Mouse (Mus musculus): ENCODE data around the gene Zzz3. TPM values are rescaled to one million over a fixed set of nuclear protein-coding genes. Genes with fewer than 3 reads are reported as not detected.
A peak's percentile ranks its signal among the peaks of the same experiment; 100 is the strongest.

The Zzz3 gene
- polyA plus RNA-seq, 1 experiment from 2014 or later: 50.3 TPM

DNA sequence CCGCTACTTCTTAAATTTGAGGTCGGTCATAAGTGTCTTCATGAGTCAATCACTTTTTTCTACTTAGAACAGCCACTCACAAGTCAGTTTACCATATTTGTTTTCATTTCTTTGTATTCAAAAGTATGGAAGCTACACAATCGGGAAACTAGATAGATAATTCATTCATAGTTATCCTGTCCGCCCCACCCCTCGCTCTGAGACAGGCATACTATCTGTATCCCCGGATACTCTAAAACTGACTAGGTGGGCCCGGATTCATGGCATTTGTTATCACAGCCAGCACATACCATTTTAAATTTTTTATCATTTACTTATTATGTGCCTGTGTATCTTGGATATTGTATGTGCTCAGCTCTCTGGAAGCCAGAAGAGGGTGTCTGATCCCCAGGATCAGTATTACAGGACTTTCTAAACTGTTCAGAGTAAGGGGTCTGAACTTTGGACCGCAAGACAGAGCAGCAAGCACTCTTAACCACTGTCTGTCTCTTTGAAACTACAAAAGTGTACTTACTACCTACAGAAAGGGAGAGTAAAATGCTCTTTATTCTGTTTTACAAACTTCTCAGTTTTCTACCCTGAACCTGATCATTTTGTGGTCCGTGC is 2.2 kb downstream of the Zzz3 start:
- Histone ChIP-seq H3K4me3 (ENCODE audit: low read length) (peak overlapping the region; percentile 83), H3K4me1 (ENCODE audit: insufficient read depth, low read length) (peaks cover 40% of the 10 kb centered on the region), H3K9me3 (ENCODE audit: low read length) (no peaks in the 10 kb centered on the region), H3K4me2 (replicated peaks; ENCODE audit: low read depth, low read length) (peak overlapping the region; percentile 87), H3K27me3 (ENCODE audit: insufficient read depth, low read length) (no peaks in the 10 kb centered on the region), H3K36me3 (ENCODE audit: insufficient read depth, low read length) (no peaks in the 10 kb centered on the region), H3K27ac (ENCODE audit: low read length) (peak overlapping the region; percentile 96; the same call in 1 of the 2 replicates), H3K9ac (replicated peaks; ENCODE audit: low read length) (peak overlapping the region; percentile 93)
- ATAC-seq (ENCODE audit: low FRiP score, low TSS enrichment): no peak
- 51% methylated on average over 9 of the region's 9 CpGs for WGBS

DNA sequence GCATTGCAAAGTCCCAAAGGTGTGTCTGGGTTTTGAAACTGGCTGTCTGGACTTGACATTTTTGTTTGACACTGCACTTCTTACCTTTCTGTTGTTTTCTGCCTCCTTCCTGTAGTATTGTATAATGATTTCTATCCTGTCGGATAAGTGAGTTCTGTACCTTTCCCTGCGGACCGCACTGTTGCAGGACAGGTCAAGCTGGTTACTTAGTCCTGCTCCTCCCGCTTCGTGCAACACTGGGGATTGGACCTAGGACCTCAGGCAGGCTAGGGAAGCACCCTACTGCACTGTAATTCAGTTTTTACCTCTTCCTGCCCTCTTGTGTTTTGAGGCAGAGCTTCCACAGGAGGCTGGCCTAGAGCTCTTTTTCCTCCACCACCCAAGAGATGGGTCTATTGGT is 5.2 kb downstream of the Zzz3 start:
- 69% methylated on average over 5 of the region's 5 CpGs for WGBS
- Histone ChIP-seq H3K27me3 (ENCODE audit: insufficient read depth, low read length) (no peaks in the 10 kb centered on the region), H3K27ac (ENCODE audit: low read length) (0 out of 2 replicates have a peak overlapping the region, but pooled peaks have one; percentile 1), H3K4me3 (ENCODE audit: low read length) (no peak overlapping the region), H3K4me2 (replicated peaks; ENCODE audit: low read depth, low read length) (no peak overlapping the region), H3K9ac (replicated peaks; ENCODE audit: low read length) (no peak overlapping the region), H3K9me3 (ENCODE audit: low read length) (no peaks in the 10 kb centered on the region), H3K4me1 (ENCODE audit: insufficient read depth, low read length) (peaks cover 40% of the 10 kb centered on the region), H3K36me3 (ENCODE audit: insufficient read depth, low read length) (no peaks in the 10 kb centered on the region)
- no peak for ATAC-seq (ENCODE audit: low FRiP score, low TSS enrichment)

DNA sequence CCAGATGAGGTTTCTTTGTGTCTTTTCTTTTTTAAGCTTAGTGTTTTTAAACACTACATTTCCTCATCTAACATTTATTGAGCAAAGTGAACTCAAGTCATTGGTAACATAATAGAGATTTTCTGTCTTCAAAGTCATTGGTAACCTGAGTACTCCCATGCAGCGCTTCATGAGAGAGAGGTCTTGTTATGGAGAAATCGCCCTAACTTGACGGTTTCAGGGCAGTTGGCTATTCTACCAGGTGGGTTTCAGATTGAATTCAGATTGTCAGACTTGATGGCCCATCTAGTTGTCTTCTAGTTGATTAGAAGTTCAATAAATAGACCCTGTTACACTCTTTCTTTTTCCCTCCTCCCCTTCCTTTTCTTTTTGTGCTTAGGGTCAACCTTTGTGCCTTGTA is 5.6 kb downstream of the Zzz3 start:
- Histone ChIP-seq H3K36me3 (ENCODE audit: insufficient read depth, low read length) (no peaks in the 10 kb centered on the region), H3K9ac (replicated peaks; ENCODE audit: low read length) (no peak overlapping the region), H3K4me2 (replicated peaks; ENCODE audit: low read depth, low read length) (no peak overlapping the region), H3K27me3 (ENCODE audit: insufficient read depth, low read length) (no peaks in the 10 kb centered on the region), H3K4me1 (ENCODE audit: insufficient read depth, low read length) (peaks cover 40% of the 10 kb centered on the region), H3K27ac (ENCODE audit: low read length) (no peak overlapping the region), H3K4me3 (ENCODE audit: low read length) (no peak overlapping the region), H3K9me3 (ENCODE audit: low read length) (no peaks in the 10 kb centered on the region)
- WGBS: 59% methylated on average over 3 of the region's 3 CpGs
- no peak for ATAC-seq (ENCODE audit: low FRiP score, low TSS enrichment)

GRCm38 (mm10) chr3:152401964-152402670 is 6.8 kb downstream of the Zzz3 start:
- no peak overlapping the region for H3K4me3 ChIP-seq (ENCODE audit: low read length)
- H3K9me3 ChIP-seq (ENCODE audit: low read length): no peaks in the 10 kb centered on the region
- peak overlapping the region; percentile 73 for H3K27ac ChIP-seq (ENCODE audit: low read length)
- H3K9ac ChIP-seq (replicated peaks; ENCODE audit: low read length): no peak overlapping the region
- 56% methylated on average over 7 of the region's 7 CpGs for WGBS
- H3K27me3 ChIP-seq (ENCODE audit: insufficient read depth, low read length): no peaks in the 10 kb centered on the region
- no peaks in the 10 kb centered on the region for H3K36me3 ChIP-seq (ENCODE audit: insufficient read depth, low read length)
- peak; percentile 68 for ATAC-seq (ENCODE audit: low FRiP score, low TSS enrichment)
- peaks cover 40% of the 10 kb centered on the region for H3K4me1 ChIP-seq (ENCODE audit: insufficient read depth, low read length)
- 0 out of 2 replicates have a peak overlapping the region, but pooled peaks have one; percentile 4 for H3K4me2 ChIP-seq (replicated peaks; ENCODE audit: low read depth, low read length)

- peak overlapping the region; percentile 73 for H3K27ac ChIP-seq (ENCODE audit: low read length)
- no peak overlapping the region for H3K9ac ChIP-seq (replicated peaks; ENCODE audit: low read length)
- H3K4me1 ChIP-seq (ENCODE audit: insufficient read depth, low read length): peaks cover 35% of the 10 kb centered on the region
- H3K27me3 ChIP-seq (ENCODE audit: insufficient read depth, low read length): no peaks in the 10 kb centered on the region
- no peaks in the 10 kb centered on the region for H3K9me3 ChIP-seq (ENCODE audit: low read length)
- no peaks in the 10 kb centered on the region for H3K36me3 ChIP-seq (ENCODE audit: insufficient read depth, low read length)
- 73% methylated on average over 3 of the region's 3 CpGs for WGBS
- no peak overlapping the region for H3K4me3 ChIP-seq (ENCODE audit: low read length)
- no peak overlapping the region for H3K4me2 ChIP-seq (replicated peaks; ENCODE audit: low read depth, low read length)
- no peak for ATAC-seq (ENCODE audit: low FRiP score, low TSS enrichment)
Measured at GRCm38 (mm10) chr3:152402671-152403066, 7.4 kb downstream of the Zzz3 start.

DNA sequence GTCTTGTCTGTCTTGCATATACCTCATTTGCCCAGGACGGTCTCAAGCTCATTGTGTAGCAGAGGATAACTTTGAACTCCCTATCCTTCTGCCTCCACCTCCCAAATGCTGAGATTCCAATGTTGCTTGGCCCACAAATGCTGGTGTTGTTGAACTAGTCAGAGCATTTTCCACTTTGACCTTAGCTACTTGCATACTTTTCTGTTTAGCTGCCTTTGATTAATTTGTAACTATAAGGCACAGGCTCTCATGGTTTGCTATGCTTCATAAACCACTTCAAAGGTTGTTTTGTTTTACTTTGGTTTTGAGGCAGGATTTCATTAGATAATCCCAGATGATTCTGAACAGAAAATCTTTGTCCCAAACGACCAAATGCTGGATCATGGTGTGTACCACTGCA is 8.6 kb downstream of the Zzz3 start:
- H3K36me3 ChIP-seq (ENCODE audit: insufficient read depth, low read length): no peaks in the 10 kb centered on the region
- peak overlapping the region; percentile 80 for H3K27ac ChIP-seq (ENCODE audit: low read length)
- H3K9ac ChIP-seq (replicated peaks; ENCODE audit: low read length): no peak overlapping the region
- no peaks in the 10 kb centered on the region for H3K9me3 ChIP-seq (ENCODE audit: low read length)
- H3K27me3 ChIP-seq (ENCODE audit: insufficient read depth, low read length): no peaks in the 10 kb centered on the region
- ATAC-seq (ENCODE audit: low FRiP score, low TSS enrichment): 0 out of 2 replicates have a peak, but pooled peaks have one; percentile 4
- H3K4me3 ChIP-seq (ENCODE audit: low read length): no peak overlapping the region
- 61% methylated on average over 2 of the region's 2 CpGs for WGBS
- H3K4me1 ChIP-seq (ENCODE audit: insufficient read depth, low read length): peaks cover 33% of the 10 kb centered on the region
- H3K4me2 ChIP-seq (replicated peaks; ENCODE audit: low read depth, low read length): 0 out of 2 replicates have a peak overlapping the region, but pooled peaks have one; percentile 14

GRCm38 (mm10) chr3:152405420-152405819 is 10.1 kb downstream of the Zzz3 start:
- no peak overlapping the region for H3K4me3 ChIP-seq (ENCODE audit: low read length)
- H3K4me1 ChIP-seq (ENCODE audit: insufficient read depth, low read length): peaks cover 25% of the 10 kb centered on the region
- H3K9me3 ChIP-seq (ENCODE audit: low read length): no peaks in the 10 kb centered on the region
- 87% methylated on average over 7 of the region's 7 CpGs for WGBS
- no peak for ATAC-seq (ENCODE audit: low FRiP score, low TSS enrichment)
- no peaks in the 10 kb centered on the region for H3K27me3 ChIP-seq (ENCODE audit: insufficient read depth, low read length)
- 0 out of 2 replicates have a peak, but pooled peaks cover 2% of the 10 kb centered on the region for H3K36me3 ChIP-seq (ENCODE audit: insufficient read depth, low read length)
- no peak overlapping the region for H3K9ac ChIP-seq (replicated peaks; ENCODE audit: low read length)
- no peak overlapping the region for H3K4me2 ChIP-seq (replicated peaks; ENCODE audit: low read depth, low read length)
- H3K27ac ChIP-seq (ENCODE audit: low read length): no peak overlapping the region

DNA sequence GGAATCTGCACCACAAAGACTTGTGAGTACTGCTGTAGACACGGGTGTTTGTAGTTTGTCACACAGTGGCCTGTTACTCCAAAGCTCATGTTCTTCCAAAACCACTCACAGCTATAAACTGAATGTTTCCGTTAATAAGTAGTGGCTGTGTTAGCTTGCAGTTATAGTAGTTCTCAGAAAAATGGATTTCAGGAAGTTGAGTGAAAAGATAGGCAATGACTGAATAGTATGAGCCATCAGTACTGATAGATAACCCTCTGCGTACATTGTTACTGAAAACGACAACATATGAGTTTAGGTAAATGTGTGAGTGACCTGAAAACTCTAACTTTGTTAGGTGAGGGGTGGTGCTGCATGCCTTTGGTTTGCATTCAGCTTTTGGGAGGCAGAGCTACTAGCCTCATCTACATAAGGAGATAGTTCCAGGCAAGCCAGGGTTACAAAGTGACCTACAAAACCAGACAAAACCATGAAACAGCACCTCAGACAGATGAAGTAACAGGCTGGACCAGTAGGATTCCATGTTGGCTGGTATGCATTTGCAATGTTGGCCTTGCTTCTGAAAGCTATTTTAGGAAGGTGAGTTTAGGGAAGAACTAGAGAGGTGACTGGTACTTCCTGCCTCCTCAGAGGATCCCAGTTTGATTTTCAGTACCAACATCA is 10.8 kb downstream of the Zzz3 start:
- Histone ChIP-seq H3K27ac (ENCODE audit: low read length) (no peak overlapping the region), H3K4me3 (ENCODE audit: low read length) (no peak overlapping the region), H3K36me3 (ENCODE audit: insufficient read depth, low read length) (0 out of 2 replicates have a peak, but pooled peaks cover 2% of the 10 kb centered on the region), H3K9me3 (ENCODE audit: low read length) (no peaks in the 10 kb centered on the region), H3K9ac (replicated peaks; ENCODE audit: low read length) (no peak overlapping the region), H3K27me3 (ENCODE audit: insufficient read depth, low read length) (no peaks in the 10 kb centered on the region), H3K4me2 (replicated peaks; ENCODE audit: low read depth, low read length) (no peak overlapping the region), H3K4me1 (ENCODE audit: insufficient read depth, low read length) (peaks cover 32% of the 10 kb centered on the region)
- 75% methylated on average over 4 of the region's 4 CpGs for WGBS
- ATAC-seq (ENCODE audit: low FRiP score, low TSS enrichment): no peak

DNA sequence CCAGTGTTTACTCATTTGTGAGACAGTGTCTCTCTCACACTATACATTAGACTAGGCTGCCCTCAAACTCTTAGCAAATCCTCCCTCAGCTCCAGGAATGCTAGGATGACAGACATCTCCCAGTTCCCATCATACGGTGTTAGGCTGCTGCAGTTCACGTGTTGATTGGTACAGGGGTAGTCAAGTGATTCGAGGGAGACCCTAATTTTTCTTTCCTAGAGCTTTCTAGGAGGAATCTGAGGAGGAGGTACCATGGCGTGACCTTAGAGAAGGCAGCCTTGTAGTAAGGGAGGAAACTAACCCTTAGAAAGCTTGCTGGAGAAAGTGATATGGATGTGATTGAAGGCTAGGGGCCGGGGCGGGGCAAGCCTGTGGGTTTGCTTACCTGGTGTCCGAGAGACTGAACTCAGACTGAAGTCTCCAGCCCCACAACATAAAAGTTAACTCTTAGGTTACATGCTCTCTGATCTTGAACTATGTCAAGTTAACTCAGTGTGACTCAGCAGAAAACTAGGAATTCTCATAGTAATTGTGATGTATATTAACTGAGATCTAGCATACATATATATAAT is 15.8 kb downstream of the Zzz3 start:
- ATAC-seq (ENCODE audit: low FRiP score, low TSS enrichment): peak; percentile 71
- Histone ChIP-seq H3K4me1 (ENCODE audit: insufficient read depth, low read length) (peaks cover 12% of the 10 kb centered on the region), H3K27me3 (ENCODE audit: insufficient read depth, low read length) (no peaks in the 10 kb centered on the region), H3K27ac (ENCODE audit: low read length) (no peak overlapping the region; the same call in 1 of the 2 replicates), H3K4me2 (replicated peaks; ENCODE audit: low read depth, low read length) (no peak overlapping the region), H3K36me3 (ENCODE audit: insufficient read depth, low read length) (0 out of 2 replicates have a peak, but pooled peaks cover 2% of the 10 kb centered on the region), H3K9ac (replicated peaks; ENCODE audit: low read length) (no peak overlapping the region), H3K4me3 (ENCODE audit: low read length) (no peak overlapping the region), H3K9me3 (ENCODE audit: low read length) (no peaks in the 10 kb centered on the region)
- 53% methylated on average over 7 of the region's 7 CpGs for WGBS
